Mouse (Mus musculus): ENCODE data around the gene Nos1. TPM values are rescaled to one million over a fixed set of nuclear protein-coding genes. Genes with fewer than 3 reads are reported as not detected.

Gene Nos1
- polyA plus RNA-seq, 1 experiment = not detected

- H3K27me3 ChIP-seq (ENCODE audit: control insufficient read depth) = no peaks in the 10 kb centered on the region
- H3K4me1 ChIP-seq (ENCODE audit: control insufficient read depth) = peaks cover 9% of the 10 kb centered on the region
- no peak for TF ChIP-seq GATA1 (IDR thresholded peaks at IDR 0.05; ENCODE audit: low read length)
- TF ChIP-seq TAL1 (IDR thresholded peaks at IDR 0.05; ENCODE audit: low read length) = no peak
- H3K4me3 ChIP-seq (replicated peaks) = no peak overlapping the region
- peaks cover 64% of the 10 kb centered on the region for H3K36me3 ChIP-seq (ENCODE audit: control insufficient read depth)
- no peaks in the 10 kb centered on the region for H3K9me3 ChIP-seq (ENCODE audit: control insufficient read depth, low read length)
Observed at GRCm38 (mm10) chr5:117989773-117990172, 208.9 kb downstream of the Nos1 start.

- no peak overlapping the region for H3K4me3 ChIP-seq (replicated peaks)
- TF ChIP-seq TAL1 (IDR thresholded peaks at IDR 0.05; ENCODE audit: low read length) (no peak), GATA1 (IDR thresholded peaks at IDR 0.05; ENCODE audit: low read length) (no peak)
- H3K27me3 ChIP-seq (ENCODE audit: control insufficient read depth) = no peaks in the 10 kb centered on the region
- peaks cover 9% of the 10 kb centered on the region for H3K4me1 ChIP-seq (ENCODE audit: control insufficient read depth)
- H3K36me3 ChIP-seq (ENCODE audit: control insufficient read depth) = peaks cover 70% of the 10 kb centered on the region
- H3K9me3 ChIP-seq (ENCODE audit: control insufficient read depth, low read length) = no peaks in the 10 kb centered on the region
Observed at GRCm38 (mm10) chr5:117990957-117991356, 210.1 kb downstream of the Nos1 start.

DNA sequence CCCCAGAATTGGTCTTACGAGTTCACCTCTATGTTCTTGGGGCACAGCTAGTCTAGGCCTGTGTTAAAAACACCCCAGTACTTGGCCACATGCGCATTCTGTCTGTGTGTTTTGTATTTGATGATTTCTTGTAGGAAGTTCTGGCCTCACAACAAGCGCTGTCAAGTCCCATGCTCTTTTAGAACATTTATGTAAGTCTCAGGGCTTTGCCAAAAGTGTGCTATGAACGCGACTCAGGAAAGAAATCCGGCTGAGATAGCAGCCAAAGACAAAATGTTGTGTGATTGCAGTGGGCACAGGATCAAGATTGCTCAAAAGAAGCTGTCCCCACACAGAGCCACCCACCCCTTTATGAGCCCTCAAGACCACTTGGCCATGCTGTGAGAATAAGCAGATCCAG is 212.7 kb downstream of the Nos1 start:
- Histone ChIP-seq H3K9me3 (ENCODE audit: control insufficient read depth, low read length) (no peaks in the 10 kb centered on the region), H3K36me3 (ENCODE audit: control insufficient read depth) (peaks cover 71% of the 10 kb centered on the region), H3K27me3 (ENCODE audit: control insufficient read depth) (no peaks in the 10 kb centered on the region), H3K4me3 (replicated peaks) (no peak overlapping the region), H3K4me1 (ENCODE audit: control insufficient read depth) (peaks cover 8% of the 10 kb centered on the region)
- no peak for TF ChIP-seq TAL1 (IDR thresholded peaks at IDR 0.05; ENCODE audit: low read length)
- no peak for TF ChIP-seq GATA1 (IDR thresholded peaks at IDR 0.05; ENCODE audit: low read length)

DNA sequence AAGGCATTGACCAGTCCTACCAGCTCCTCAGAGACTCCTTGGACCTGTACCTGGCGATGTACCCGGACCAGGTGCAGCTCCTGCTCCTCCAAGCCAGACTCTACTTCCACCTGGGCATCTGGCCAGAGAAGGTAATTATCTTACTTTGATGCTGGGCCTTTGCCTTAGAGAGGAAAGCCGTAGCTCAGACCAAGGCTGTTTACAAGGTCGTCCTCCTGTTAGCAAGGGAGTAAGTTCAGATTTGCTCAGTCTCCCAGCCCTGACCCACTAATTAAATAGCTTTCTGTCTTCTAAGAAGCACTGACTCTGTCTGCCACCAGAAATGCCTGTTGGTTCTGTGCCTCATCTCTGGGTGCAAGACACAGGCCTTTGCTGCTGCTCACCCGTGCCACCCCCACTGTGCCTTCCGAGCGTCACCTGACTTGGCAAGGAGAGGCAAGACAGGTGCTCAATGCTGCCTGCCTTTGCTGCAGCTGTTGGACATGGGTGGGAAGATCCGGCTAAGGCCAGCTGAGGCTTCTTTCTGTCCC is 214.6 kb downstream of the Nos1 start:
- peaks cover 67% of the 10 kb centered on the region for H3K36me3 ChIP-seq (ENCODE audit: control insufficient read depth)
- TF ChIP-seq TAL1 (IDR thresholded peaks at IDR 0.05; ENCODE audit: low read length) = no peak
- no peak for TF ChIP-seq GATA1 (IDR thresholded peaks at IDR 0.05; ENCODE audit: low read length)
- H3K9me3 ChIP-seq (ENCODE audit: control insufficient read depth, low read length) = no peaks in the 10 kb centered on the region
- no peak overlapping the region for H3K4me3 ChIP-seq (replicated peaks)
- no peaks in the 10 kb centered on the region for H3K4me1 ChIP-seq (ENCODE audit: control insufficient read depth)
- H3K27me3 ChIP-seq (ENCODE audit: control insufficient read depth) = no peaks in the 10 kb centered on the region

GRCm38 (mm10) chr5:117995911-117996310 is 215.1 kb downstream of the Nos1 start:
- no peaks in the 10 kb centered on the region for H3K27me3 ChIP-seq (ENCODE audit: control insufficient read depth)
- no peaks in the 10 kb centered on the region for H3K9me3 ChIP-seq (ENCODE audit: control insufficient read depth, low read length)
- H3K4me1 ChIP-seq (ENCODE audit: control insufficient read depth) = no peaks in the 10 kb centered on the region
- no peak overlapping the region for H3K4me3 ChIP-seq (replicated peaks)
- TF ChIP-seq TAL1 (IDR thresholded peaks at IDR 0.05; ENCODE audit: low read length) = no peak
- no peak for TF ChIP-seq GATA1 (IDR thresholded peaks at IDR 0.05; ENCODE audit: low read length)
- H3K36me3 ChIP-seq (ENCODE audit: control insufficient read depth) = peaks cover 67% of the 10 kb centered on the region

DNA sequence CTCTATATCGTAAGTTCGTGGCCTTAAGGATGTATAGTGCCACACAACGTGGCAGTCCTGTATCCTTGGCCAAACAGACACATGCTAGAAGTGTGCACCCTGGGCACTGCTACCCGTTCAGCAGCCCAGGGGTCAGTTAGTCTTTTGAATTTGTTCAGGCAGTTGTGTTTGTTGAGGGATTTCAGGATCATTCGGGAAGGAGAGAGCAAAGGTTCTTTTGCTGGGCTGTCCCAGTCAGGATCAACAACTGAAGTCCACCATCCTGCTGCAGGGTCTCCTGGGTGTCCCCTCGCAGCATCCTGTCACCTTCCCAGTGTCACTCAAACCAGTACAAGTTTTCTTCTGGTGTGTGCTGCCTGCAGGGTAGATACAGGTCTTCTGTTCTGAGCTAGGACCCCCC is 215.7 kb downstream of the Nos1 start:
- Histone ChIP-seq H3K27me3 (ENCODE audit: control insufficient read depth) (no peaks in the 10 kb centered on the region), H3K4me3 (replicated peaks) (no peak overlapping the region), H3K36me3 (ENCODE audit: control insufficient read depth) (peaks cover 63% of the 10 kb centered on the region), H3K4me1 (ENCODE audit: control insufficient read depth) (no peaks in the 10 kb centered on the region), H3K9me3 (ENCODE audit: control insufficient read depth, low read length) (no peaks in the 10 kb centered on the region)
- TF ChIP-seq TAL1 (IDR thresholded peaks at IDR 0.05; ENCODE audit: low read length) (no peak), GATA1 (IDR thresholded peaks at IDR 0.05; ENCODE audit: low read length) (no peak)

- H3K4me3 ChIP-seq (replicated peaks) = no peak overlapping the region
- H3K27me3 ChIP-seq (ENCODE audit: control insufficient read depth) = no peaks in the 10 kb centered on the region
- no peak for TF ChIP-seq TAL1 (IDR thresholded peaks at IDR 0.05; ENCODE audit: low read length)
- TF ChIP-seq GATA1 (IDR thresholded peaks at IDR 0.05; ENCODE audit: low read length) = no peak
- H3K4me1 ChIP-seq (ENCODE audit: control insufficient read depth) = no peaks in the 10 kb centered on the region
- no peaks in the 10 kb centered on the region for H3K9me3 ChIP-seq (ENCODE audit: control insufficient read depth, low read length)
- H3K36me3 ChIP-seq (ENCODE audit: control insufficient read depth) = peaks cover 64% of the 10 kb centered on the region
Observed at GRCm38 (mm10) chr5:117997434-117997970, 216.7 kb downstream of the Nos1 start.

GRCm38 (mm10) chr5:117999061-117999460 is 218.2 kb downstream of the Nos1 start:
- no peaks in the 10 kb centered on the region for H3K27me3 ChIP-seq (ENCODE audit: control insufficient read depth)
- H3K9me3 ChIP-seq (ENCODE audit: control insufficient read depth, low read length) = no peaks in the 10 kb centered on the region
- H3K36me3 ChIP-seq (ENCODE audit: control insufficient read depth) = peaks cover 72% of the 10 kb centered on the region
- no peak for TF ChIP-seq GATA1 (IDR thresholded peaks at IDR 0.05; ENCODE audit: low read length)
- H3K4me1 ChIP-seq (ENCODE audit: control insufficient read depth) = no peaks in the 10 kb centered on the region
- H3K4me3 ChIP-seq (replicated peaks) = no peak overlapping the region

- no peak for TF ChIP-seq TAL1 (IDR thresholded peaks at IDR 0.05; ENCODE audit: low read length)
- TF ChIP-seq GATA1 (IDR thresholded peaks at IDR 0.05; ENCODE audit: low read length) = no peak
Observed at GRCm38 (mm10) chr5:117999584-117999983, 218.8 kb downstream of the Nos1 start.

DNA sequence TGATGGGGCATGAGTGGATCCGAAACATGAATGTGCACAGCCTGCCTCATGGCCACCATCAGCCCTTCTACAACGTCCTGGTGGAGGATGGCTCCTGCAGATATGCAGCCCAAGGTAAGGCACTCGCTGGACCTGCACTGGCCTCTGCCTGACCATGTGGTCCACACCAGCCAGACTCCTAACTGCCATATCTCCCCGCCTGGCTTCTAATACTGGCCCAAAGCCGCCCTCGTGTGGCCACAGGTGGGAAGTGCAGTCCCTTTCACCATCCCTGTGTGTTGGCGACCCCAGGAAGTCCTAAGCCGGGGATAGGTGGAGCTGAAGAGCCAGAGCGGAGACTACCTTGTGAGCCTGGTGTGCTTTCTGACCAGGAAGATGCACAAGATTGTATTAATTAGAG is 221.2 kb downstream of the Nos1 start:
- Histone ChIP-seq H3K36me3 (ENCODE audit: control insufficient read depth) (peaks cover 57% of the 10 kb centered on the region), H3K4me1 (ENCODE audit: control insufficient read depth) (no peaks in the 10 kb centered on the region), H3K4me3 (replicated peaks) (no peak overlapping the region), H3K9me3 (ENCODE audit: control insufficient read depth, low read length) (no peaks in the 10 kb centered on the region), H3K27me3 (ENCODE audit: control insufficient read depth) (no peaks in the 10 kb centered on the region)
- TF ChIP-seq TAL1 (IDR thresholded peaks at IDR 0.05; ENCODE audit: low read length) (no peak), GATA1 (IDR thresholded peaks at IDR 0.05; ENCODE audit: low read length) (no peak)

More at GRCm38 (mm10) chr5:117999584-117999983, 218.8 kb downstream of the Nos1 start:
- no peaks in the 10 kb centered on the region for H3K4me1 ChIP-seq (ENCODE audit: control insufficient read depth)
- H3K36me3 ChIP-seq (ENCODE audit: control insufficient read depth) = peaks cover 66% of the 10 kb centered on the region
- H3K9me3 ChIP-seq (ENCODE audit: control insufficient read depth, low read length) = no peaks in the 10 kb centered on the region
- no peak overlapping the region for H3K4me3 ChIP-seq (replicated peaks)
- H3K27me3 ChIP-seq (ENCODE audit: control insufficient read depth) = no peaks in the 10 kb centered on the region

Measured in erythroblast, embryonic 14.5 days (primary cell).